Mouse (Mus musculus): ENCODE data around the gene Ms4a10. TPM values are rescaled to one million over a fixed set of nuclear protein-coding genes. Genes with fewer than 3 reads are reported as not detected.

Gene Ms4a10
- polyA plus RNA-seq (2011; ENCODE audit: insufficient read length, low read depth, missing spikeins), result not detected in 2 replicates

- Histone ChIP-seq H3K4me3 (ENCODE audit: insufficient read depth, low read length) (no peak within 1 kb of the TSS), H3K4me1 (ENCODE audit: control insufficient read depth, insufficient read depth, low read length) (no peaks in the 10 kb centered on the region), H3K27ac (ENCODE audit: insufficient read depth, low read length) (no peak within 1 kb of the TSS)
- TF ChIP-seq CTCF (IDR thresholded peaks at IDR 0.05; ENCODE audit: borderline replicate concordance, insufficient read depth, low read length) (no peak), POLR2A (IDR thresholded peaks at IDR 0.05; ENCODE audit: low read depth, low read length) (no peak)
Observed at GRCm38 (mm10) chr19:10974238-10974865, at the start of gene Ms4a10. Gene Ms4a10, minus strand, starts transcription at chr19:10974670.

GRCm38 (mm10) chr19:11022382-11022781 is 47.9 kb upstream of the Ms4a10 start:
- Histone ChIP-seq H3K4me3 (ENCODE audit: insufficient read depth, low read length) (no peak overlapping the region), H3K4me1 (ENCODE audit: control insufficient read depth, insufficient read depth, low read length) (no peaks in the 10 kb centered on the region), H3K27ac (ENCODE audit: insufficient read depth, low read length) (no peak overlapping the region)
- TF ChIP-seq POLR2A (IDR thresholded peaks at IDR 0.05; ENCODE audit: low read depth, low read length) (no peak), CTCF (IDR thresholded peaks at IDR 0.05; ENCODE audit: borderline replicate concordance, insufficient read depth, low read length) (no peak)

GRCm38 (mm10) chr19:11017891-11018290 is 43.4 kb upstream of the Ms4a10 start, which contains the start of gene Ms4a18:
Gene Ms4a18, minus strand, starts transcription at chr19:11018031.
- TF ChIP-seq POLR2A (IDR thresholded peaks at IDR 0.05; ENCODE audit: low read depth, low read length) (no peak), CTCF (IDR thresholded peaks at IDR 0.05; ENCODE audit: borderline replicate concordance, insufficient read depth, low read length) (no peak)
- Histone ChIP-seq H3K4me3 (ENCODE audit: insufficient read depth, low read length) (no peak within 1 kb of the TSS), H3K4me1 (ENCODE audit: control insufficient read depth, insufficient read depth, low read length) (no peaks in the 10 kb centered on the region), H3K27ac (ENCODE audit: insufficient read depth, low read length) (no peak within 1 kb of the TSS)

- H3K27ac ChIP-seq (ENCODE audit: insufficient read depth, low read length), result no peak overlapping the region
- no peaks in the 10 kb centered on the region for H3K4me1 ChIP-seq (ENCODE audit: control insufficient read depth, insufficient read depth, low read length)
- no peak for TF ChIP-seq POLR2A (IDR thresholded peaks at IDR 0.05; ENCODE audit: low read depth, low read length)
- no peak for TF ChIP-seq CTCF (IDR thresholded peaks at IDR 0.05; ENCODE audit: borderline replicate concordance, insufficient read depth, low read length)
- H3K4me3 ChIP-seq (ENCODE audit: insufficient read depth, low read length), result no peak overlapping the region
Observed at GRCm38 (mm10) chr19:11017251-11017650, 42.8 kb upstream of the Ms4a10 start.

- Histone ChIP-seq H3K4me3 (ENCODE audit: insufficient read depth, low read length) (no peak overlapping the region), H3K27ac (ENCODE audit: insufficient read depth, low read length) (no peak overlapping the region), H3K4me1 (ENCODE audit: control insufficient read depth, insufficient read depth, low read length) (no peaks in the 10 kb centered on the region)
- TF ChIP-seq CTCF (IDR thresholded peaks at IDR 0.05; ENCODE audit: borderline replicate concordance, insufficient read depth, low read length) (no peak), POLR2A (IDR thresholded peaks at IDR 0.05; ENCODE audit: low read depth, low read length) (no peak)
Observed at GRCm38 (mm10) chr19:11015998-11016397, 41.5 kb upstream of the Ms4a10 start.

- H3K4me1 ChIP-seq (ENCODE audit: control insufficient read depth, insufficient read depth, low read length), result no peaks in the 10 kb centered on the region
- no peak overlapping the region for H3K4me3 ChIP-seq (ENCODE audit: insufficient read depth, low read length)
- no peak overlapping the region for H3K27ac ChIP-seq (ENCODE audit: insufficient read depth, low read length)
- TF ChIP-seq POLR2A (IDR thresholded peaks at IDR 0.05; ENCODE audit: low read depth, low read length) (no peak), CTCF (IDR thresholded peaks at IDR 0.05; ENCODE audit: borderline replicate concordance, insufficient read depth, low read length) (no peak)
Observed at GRCm38 (mm10) chr19:11015468-11015867, 41.0 kb upstream of the Ms4a10 start.

GRCm38 (mm10) chr19:10993150-10993549 is 18.7 kb upstream of the Ms4a10 start, which contains the start of gene Ms4a15:
Gene Ms4a15, minus strand, starts transcription at chr19:10993250.
- TF ChIP-seq POLR2A (IDR thresholded peaks at IDR 0.05; ENCODE audit: low read depth, low read length), result no peak
- TF ChIP-seq CTCF (IDR thresholded peaks at IDR 0.05; ENCODE audit: borderline replicate concordance, insufficient read depth, low read length), result no peak
- Histone ChIP-seq H3K27ac (ENCODE audit: insufficient read depth, low read length) (no peak within 1 kb of the TSS), H3K4me3 (ENCODE audit: insufficient read depth, low read length) (no peak within 1 kb of the TSS), H3K4me1 (ENCODE audit: control insufficient read depth, insufficient read depth, low read length) (no peaks in the 10 kb centered on the region)

- H3K27ac ChIP-seq (ENCODE audit: insufficient read depth, low read length), result no peak overlapping the region
- no peaks in the 10 kb centered on the region for H3K4me1 ChIP-seq (ENCODE audit: control insufficient read depth, insufficient read depth, low read length)
- TF ChIP-seq CTCF (IDR thresholded peaks at IDR 0.05; ENCODE audit: borderline replicate concordance, insufficient read depth, low read length), result no peak
- TF ChIP-seq POLR2A (IDR thresholded peaks at IDR 0.05; ENCODE audit: low read depth, low read length), result no peak
- H3K4me3 ChIP-seq (ENCODE audit: insufficient read depth, low read length), result no peak overlapping the region
Observed at GRCm38 (mm10) chr19:10991911-10992310, 17.4 kb upstream of the Ms4a10 start.

- no peaks in the 10 kb centered on the region for H3K4me1 ChIP-seq (ENCODE audit: control insufficient read depth, insufficient read depth, low read length)
- no peak overlapping the region for H3K27ac ChIP-seq (ENCODE audit: insufficient read depth, low read length)
- TF ChIP-seq CTCF (IDR thresholded peaks at IDR 0.05; ENCODE audit: borderline replicate concordance, insufficient read depth, low read length) (no peak), POLR2A (IDR thresholded peaks at IDR 0.05; ENCODE audit: low read depth, low read length) (no peak)
- H3K4me3 ChIP-seq (ENCODE audit: insufficient read depth, low read length), result no peak overlapping the region
Observed at GRCm38 (mm10) chr19:10990751-10991150, 16.3 kb upstream of the Ms4a10 start.

GRCm38 (mm10) chr19:10988563-10988962 is 14.1 kb upstream of the Ms4a10 start:
- Histone ChIP-seq H3K4me3 (ENCODE audit: insufficient read depth, low read length) (no peak overlapping the region), H3K27ac (ENCODE audit: insufficient read depth, low read length) (no peak overlapping the region), H3K4me1 (ENCODE audit: control insufficient read depth, insufficient read depth, low read length) (no peaks in the 10 kb centered on the region)
- TF ChIP-seq POLR2A (IDR thresholded peaks at IDR 0.05; ENCODE audit: low read depth, low read length) (no peak), CTCF (IDR thresholded peaks at IDR 0.05; ENCODE audit: borderline replicate concordance, insufficient read depth, low read length) (no peak)

Measured in embryonic fibroblast, embryonic 13.5 days (primary cell).